Mouse (Mus musculus) testis, adult 2 months (tissue): Measurements from ENCODE around the gene Pkd2l1.

Experiments
- CTCF ChIP-seq: fragments of 200-500 bp; IDR thresholded peaks from 2 replicates; pipeline ENCODE4 v1.5.1; 2012; ENCODE audit warnings: low read depth, mild to moderate bottlenecking, inconsistent platforms, low read length, moderate library complexity; ENCODE audit not compliant: control insufficient read depth, insufficient read depth, insufficient replicate concordance
- POLR2A ChIP-seq: fragments of 200-500 bp; IDR thresholded peaks from 2 replicates; pipeline ENCODE4 v1.6.1; 2012; ENCODE audit warnings: low read depth, mild to moderate bottlenecking, inconsistent platforms, low read length, moderate library complexity; ENCODE audit not compliant: control insufficient read depth

GRCm38 (mm10) chr19:44127729-44128497 lies 64.3 kb downstream of the Pkd2l1 start:
- TF ChIP-seq CTCF = no peak
- no peak for TF ChIP-seq POLR2A
